Mouse (Mus musculus) ovary, adult 18-20 months (tissue): ENCODE measurements around the gene Rbmxl1.
"Not testable (repeated sequence)": the region's sequence is repeated elsewhere in the genome, so short reads cannot be mapped to it uniquely, and the experiment has no call there.

Source experiments
- DNase-seq: peaks from one replicate; pipeline ENCODE4 v3.0.0; 2022; ENCODE audit warnings: low spot score, mixed read lengths

Gene Rbmxl1

DNA sequence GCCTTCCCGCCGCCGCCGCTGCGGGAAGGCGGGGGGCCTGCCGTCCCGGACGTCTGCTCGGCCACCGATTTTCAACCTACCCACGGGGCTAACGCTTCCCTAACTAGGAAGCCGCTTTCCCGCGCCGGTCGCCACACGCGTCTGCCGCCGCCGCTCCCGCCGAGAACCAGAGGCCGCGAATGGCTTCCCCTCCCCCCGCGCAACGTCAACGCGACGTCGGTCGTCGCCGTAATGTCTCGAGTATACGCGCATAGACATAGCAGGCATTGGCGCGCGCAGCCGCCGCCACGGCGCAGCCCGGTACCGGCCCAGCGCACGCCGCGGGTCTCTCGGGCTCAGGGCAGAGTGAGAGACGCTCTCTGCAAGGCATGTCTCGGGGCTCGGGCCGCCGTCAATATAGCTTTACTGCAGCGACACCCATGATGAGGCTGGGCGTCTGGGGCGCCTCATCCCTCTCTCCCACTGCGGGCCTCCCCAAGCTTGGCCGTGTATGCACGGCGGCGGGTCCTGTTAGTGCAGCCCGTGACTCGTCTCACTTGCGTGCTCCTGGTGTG lies at the start of gene Rbmxl1:
Rbmxl1 (minus strand) TSS at position 180 of the 554 bp plus-strand sequence.
- DNase-seq, result peak; percentile 71

DNA sequence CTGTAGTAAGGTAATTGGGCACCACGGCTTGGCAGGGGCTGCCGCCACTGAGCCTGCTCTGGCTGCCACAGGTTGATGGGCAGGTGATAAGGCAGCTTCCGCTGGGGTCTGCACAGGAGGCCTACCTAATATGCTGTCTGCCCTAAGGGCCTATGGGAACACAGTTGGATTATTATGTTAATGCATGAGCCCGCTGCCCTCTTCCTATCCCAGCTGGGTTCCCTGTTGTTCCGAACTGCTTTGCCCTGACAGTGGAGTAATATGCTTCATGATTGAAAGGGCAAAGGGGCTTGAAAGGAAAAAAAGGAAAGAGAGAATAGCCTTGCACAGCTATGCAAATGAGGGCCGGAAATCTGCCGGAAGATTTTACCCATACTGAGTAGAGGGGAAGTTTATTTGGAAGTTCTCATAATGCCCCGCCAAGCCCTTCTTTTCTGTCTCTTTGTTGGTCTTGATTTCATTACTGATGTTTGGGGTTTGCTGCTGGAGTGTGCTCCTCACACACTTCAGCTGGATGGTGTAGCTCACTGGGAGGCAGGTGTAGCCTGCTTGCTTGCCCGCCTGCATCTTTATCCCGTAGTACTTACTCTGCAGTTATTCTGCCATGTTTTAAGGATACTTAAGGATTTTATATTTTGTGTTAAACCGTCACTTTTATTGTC lies 48.2 kb upstream of the Rbmxl1 start:
- no peak for DNase-seq

DNA sequence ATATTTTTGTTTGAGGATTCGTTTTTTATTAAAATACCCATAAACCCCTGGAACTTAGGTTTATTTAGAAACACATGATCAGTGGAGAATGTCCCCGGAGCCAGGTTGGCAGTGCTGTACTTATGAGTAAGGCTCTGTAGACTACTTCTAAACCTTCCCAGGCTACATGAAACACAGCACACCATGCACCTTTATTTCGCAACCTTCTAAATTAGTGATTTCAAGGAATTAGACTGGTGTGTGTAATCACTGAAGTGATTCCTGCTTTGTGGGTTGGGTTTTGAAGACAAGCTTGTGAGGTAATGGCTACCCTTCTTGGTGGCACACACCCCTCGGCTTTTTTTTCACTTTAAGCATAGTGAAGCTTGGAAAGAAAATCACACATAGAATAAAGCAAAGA lies 47.1 kb upstream of the Rbmxl1 start:
- no peak for DNase-seq

DNA sequence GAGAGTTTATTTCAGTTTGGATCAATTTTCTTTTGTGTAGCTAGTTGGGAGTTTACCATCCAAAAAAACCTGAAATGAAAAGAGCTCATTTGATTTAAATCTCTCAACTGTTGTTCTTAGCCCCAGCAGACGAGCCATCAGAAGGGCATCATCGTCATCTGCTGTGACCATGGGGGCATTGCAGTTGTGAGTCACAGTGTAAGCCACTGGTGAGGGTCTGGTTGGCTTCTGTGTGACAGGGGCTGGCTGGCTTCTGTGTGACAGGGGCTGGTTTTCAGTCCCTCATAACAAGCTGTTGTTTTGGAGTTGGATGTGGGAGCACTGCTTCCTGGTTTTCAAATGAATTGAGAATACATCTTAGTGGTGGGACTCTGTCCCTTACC lies 42.0 kb upstream of the Rbmxl1 start:
- DNase-seq, result no peak

DNA sequence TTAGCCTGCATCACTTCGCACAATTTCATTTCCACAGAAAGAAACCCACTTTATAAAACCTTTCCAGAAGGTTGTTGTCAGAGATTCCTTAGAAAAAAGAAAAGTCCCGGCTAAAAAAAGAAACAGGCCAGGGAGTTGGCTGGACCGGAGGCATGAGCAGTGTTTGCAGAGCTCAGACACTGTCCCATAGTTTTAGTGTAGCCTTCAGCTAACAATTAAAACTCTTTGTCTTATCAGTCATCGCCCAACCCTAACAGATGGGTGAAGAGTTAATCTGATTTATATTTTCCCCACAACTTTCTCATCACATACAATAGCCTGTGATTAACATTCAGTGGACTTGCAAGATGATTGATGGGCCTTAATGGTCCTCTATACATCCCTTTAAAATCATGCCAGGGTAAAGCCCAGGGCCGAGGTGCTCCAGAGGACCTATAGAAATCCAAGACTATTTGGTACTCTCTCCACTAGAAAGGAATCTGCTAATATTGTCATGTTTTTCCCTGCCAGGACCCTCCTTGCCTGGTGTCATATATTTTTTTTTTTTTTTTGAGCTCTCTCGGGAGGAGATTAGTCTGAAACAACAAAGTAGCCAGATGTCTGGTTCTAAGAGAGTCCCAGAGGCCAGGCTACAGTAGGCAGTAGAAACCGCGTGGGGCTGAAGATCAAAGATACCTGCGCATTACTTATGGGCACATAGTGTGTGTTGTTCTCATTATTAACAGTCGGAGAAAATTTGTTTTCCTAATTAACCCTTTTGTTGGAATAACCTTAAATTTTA lies 41.5 kb upstream of the Rbmxl1 start:
- DNase-seq, result no peak

DNA sequence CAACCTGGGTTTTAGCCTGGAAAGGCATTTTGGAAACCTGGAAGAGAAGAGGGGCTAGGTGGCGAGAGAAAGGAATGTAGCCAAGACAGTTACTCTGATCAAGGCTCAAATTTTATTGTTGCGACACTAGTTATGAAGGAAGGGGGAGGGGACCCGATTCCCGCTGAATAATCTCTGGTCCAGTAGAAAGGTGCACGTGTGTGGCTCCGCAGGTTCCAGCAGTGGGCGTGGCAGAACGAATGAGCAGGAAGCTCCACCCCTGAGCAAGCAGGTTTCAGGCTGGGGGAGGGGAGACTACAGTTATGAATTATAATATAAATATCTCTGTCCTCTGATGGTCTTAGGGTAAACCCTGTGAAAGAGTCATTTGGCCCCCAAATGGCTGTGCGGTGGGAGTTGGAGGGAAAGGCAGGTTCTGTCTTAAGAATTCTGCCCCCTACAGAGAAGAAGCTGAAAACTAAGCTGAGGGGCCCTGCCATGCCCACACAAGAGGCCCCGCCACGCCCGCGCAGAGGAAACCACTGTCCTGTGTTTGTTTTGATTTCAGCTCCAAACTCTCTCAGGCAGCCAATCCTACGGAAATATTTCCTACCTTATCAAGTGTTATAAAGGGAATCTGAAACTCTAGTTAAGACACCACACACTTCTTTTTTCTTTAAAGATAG lies 36.6 kb upstream of the Rbmxl1 start:
- DNase-seq, result not testable (repeated sequence)

DNA sequence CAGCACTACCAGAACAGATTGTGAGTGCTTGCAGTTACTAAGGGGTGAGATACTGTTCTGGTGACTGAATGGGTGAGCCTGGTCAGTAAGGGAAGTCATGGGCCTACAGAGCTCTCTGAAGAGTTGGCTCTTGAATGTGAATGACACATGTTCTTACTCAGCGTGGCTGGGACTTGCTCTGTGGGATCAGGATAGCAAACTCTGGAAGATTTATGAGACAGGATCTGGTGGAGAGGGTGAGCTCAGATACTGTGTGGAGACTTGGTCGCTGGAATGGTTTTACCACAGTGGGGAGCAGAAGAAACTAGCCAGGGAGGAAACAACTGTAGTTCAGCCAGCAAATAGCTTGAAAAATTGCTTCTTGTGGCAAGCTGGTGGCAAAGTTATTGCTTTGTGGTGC lies 35.8 kb upstream of the Rbmxl1 start:
- no peak for DNase-seq

DNA sequence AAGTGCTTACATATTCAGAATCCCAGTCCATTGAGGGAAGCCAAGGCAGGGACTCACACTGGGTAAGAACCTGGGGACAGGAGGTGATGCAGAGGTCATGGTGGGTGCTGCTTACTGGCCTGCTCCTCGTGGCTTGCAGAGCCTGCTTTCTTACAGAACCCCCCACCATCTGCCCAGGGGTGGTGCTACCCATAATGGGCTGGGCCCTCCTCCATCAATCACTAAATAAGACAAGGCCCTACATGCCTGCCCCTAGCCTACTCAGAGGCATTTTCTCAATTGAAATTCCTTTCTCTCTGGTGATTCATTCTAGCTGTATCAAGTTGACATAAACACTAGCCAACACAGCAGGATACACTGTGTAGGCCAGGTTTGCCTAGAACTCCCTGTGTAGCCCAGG lies 34.9 kb upstream of the Rbmxl1 start:
- no peak for DNase-seq

DNA sequence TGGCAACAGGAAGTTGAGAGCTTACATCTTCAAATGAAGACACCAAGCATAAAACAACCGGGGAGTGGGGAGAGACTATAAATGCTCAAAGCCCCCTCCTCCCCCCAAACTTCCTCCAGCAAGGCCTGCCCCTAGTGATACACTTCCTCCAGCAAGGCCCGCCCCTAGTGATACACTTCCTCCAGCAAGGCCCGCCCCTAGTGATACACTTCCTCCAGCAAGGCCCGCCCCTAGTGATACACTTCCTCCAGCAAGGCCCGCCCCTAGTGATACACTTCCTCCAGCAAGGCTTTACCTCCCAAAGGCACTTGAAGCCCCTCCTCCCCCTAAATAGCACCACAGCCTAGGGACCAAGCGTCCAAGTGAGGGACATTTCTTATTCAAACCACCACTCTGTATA lies 34.0 kb upstream of the Rbmxl1 start:
- not testable (repeated sequence) for DNase-seq

DNA sequence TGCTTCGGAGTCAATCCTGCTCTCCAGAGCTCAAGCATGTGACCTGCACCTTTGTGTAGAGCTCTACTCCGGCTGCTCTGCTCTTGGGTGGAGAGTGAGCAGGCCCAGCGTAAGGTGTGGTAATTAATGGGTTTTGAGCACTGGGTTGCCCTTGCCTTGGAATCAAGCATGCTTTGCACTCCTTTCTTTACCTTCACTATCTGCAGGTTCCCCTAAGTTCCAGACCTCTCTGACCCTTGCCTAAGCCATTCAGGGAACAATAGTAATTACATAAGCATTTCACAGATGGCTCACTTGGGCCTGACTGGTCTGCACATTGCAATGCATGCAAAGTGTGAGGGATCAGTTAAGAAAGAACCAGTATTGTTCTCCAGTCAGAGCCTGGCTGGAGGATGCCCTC lies 29.1 kb upstream of the Rbmxl1 start:
- DNase-seq, result no peak

DNA sequence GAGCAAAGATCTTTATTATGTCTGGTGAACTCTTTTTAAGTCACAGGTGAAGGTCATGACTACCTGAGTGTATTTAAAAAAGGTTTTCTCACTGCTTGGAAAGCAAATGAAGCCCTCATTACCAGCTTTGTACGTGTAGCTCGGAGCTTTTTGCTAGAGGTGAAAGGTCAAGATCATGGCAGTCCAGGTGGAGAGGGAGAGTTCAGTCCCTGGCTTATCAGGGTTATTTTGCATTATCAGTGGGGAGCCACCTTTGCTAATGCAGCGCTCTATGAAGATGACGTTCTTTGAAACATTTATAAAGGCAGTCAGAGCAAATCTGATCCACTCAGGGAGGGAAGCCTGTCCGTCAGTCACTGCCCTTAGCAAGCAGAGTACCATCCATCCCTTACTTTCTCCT lies 28.0 kb upstream of the Rbmxl1 start:
- DNase-seq, result no peak

DNA sequence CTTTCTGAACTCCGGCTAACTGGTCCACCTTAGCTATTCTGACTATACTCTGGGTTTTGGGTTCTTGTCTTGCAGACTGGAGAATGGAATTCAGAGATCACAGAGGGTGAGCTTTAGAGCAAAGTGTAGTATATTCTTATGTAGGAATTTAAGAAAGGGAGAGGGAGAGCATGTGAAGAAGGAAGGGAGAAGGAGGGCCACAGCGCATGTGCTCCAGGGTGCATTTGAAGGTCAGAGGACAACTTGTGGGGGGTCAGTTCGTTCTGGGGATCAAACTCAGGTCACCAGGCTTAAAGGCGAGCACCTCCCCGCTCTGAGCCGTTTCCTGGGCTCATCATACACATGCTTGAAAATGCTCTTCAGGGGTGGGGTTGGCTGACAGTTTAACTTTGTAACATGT lies 25.3 kb upstream of the Rbmxl1 start:
- DNase-seq, result no peak

DNA sequence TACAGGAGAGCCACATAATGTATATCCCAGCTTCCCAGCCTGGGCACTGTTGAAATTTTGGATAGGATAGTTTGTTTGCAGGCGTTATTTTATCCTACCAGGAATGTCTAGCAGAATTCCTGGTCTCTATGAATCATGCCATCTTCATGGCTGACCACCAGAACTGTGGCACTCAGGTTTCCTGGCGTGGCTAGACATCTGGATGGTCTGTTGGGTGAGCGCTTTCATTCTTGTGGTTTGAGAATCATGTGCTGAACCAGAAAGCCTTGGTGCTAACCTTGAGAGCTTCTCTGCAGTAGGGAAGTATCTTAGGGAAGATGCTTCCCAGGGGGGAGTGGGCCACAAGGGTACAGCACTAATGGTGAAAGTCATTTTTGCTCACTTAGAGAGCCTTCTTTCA lies 6.4 kb upstream of the Rbmxl1 start:
- no peak for DNase-seq

DNA sequence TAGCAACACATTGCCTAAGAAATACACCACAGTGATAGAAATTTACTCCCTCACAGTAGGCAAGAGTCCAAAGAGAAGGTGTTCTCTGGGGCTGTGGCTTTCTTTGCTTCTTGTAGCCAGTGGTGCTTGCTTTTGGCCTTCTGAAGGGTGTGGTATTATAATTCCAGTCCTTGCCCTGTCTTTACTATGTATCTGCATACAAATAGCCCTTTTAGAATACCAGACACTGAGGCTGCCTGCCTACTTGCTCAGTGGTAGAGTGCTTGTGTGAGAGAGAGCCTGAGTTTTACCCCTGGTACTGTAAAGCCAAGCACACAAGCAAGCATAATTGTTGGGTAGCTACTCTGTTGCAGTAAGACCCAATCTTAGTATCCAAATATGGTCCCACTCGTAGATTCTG lies 6.0 kb upstream of the Rbmxl1 start:
- no peak for DNase-seq

DNA sequence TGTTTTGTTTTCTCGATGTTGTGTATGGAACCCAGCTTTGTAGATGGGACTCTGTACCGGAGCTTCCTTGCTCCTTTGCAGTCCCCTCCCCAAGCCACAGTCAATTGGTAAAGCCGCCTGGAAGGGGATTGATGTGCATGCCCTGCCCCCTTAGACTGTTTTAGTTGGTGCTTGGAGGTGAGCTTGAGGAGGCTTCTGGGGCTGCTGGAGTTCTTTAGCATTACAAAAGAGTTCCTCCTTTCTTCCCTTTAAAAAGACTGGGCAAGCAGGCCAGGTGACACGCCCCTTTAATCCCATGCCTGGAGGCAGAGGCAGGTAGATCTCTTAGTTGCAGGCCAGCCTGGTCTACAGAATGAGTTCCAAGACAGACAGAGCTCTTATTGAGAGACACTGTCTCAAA lies 4.4 kb upstream of the Rbmxl1 start:
- no peak for DNase-seq

DNA sequence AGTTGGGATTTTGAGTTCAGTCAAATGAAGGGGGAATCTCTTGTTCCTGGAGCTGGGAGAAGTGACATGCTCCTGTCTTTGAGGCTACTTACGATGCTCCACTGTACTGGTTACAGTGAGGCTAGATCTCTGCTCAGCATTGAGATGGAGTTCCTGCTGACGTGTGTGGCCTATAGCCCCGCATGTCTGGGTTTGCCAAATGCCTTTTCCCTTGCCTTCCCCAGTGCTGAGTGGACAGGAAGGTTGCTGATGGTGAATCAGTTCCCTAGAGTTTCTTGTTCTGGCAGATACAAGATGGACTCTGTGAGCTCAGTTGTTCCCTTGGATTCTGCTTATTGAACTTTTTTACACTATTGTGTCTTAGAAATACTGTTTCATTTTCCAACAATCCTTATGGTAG lies 2.2 kb upstream of the Rbmxl1 start:
- DNase-seq, result no peak

DNA sequence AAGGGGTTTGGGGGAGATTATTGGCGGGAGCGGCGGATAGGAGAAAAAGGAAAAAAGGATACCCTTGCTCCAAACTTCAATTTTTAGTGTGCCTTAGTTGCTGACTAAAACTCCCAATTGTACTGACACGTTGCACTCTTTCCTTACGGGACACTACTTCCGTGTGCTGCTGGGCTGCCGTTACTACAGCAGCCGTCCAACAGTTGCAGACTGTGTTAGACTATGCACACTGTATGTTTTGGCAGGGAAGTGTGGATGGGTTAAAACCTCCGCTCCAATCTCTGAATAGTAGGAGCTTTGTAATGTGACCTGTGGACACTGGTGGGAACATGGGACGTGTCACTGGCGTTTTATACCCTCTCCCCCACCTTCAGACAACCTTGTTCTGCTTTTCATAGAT lies 1.4 kb upstream of the Rbmxl1 start:
- no peak for DNase-seq

DNA sequence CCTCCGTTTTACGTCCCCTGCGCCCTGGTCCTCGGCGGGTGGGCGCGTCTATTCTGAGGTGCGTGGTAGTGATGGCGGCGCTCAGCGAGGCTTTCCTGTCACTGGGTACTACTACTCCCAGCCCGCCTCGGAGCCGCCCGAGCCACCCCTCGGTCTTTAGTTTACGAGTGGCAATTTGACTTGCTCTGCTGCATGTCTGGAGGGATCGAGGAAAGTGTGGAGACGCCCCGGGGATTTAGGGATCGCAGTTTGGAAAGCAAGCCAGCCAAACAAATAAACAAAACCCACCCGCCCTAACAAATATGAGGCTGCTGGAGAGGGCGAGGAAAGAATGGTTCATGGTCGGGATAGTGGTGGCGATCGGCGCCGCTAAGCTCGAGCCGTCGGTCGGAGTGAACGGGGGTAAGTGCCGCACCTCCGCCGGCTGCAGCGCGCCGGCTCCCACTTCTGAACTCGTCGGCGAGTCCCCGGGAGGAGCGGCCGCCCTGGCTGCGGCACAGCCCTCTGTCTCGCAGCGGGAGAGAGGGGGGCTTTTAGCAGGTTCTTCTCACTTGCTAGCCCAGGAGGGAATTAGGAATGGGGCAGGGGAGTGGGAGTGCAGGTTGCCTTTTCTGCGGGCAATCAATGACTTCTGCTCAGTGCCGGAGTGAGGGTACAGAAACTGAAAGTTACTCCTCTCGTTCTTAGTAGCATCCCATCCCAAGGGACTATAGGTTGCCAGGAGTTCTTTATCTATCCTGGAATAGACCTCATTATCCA lies 754 bp upstream of the Rbmxl1 start, which contains the start of gene Slc10a7:
Slc10a7 (plus strand) TSS at position 74 of the 759 bp plus-strand sequence.
- peak; percentile 68 for DNase-seq

DNA sequence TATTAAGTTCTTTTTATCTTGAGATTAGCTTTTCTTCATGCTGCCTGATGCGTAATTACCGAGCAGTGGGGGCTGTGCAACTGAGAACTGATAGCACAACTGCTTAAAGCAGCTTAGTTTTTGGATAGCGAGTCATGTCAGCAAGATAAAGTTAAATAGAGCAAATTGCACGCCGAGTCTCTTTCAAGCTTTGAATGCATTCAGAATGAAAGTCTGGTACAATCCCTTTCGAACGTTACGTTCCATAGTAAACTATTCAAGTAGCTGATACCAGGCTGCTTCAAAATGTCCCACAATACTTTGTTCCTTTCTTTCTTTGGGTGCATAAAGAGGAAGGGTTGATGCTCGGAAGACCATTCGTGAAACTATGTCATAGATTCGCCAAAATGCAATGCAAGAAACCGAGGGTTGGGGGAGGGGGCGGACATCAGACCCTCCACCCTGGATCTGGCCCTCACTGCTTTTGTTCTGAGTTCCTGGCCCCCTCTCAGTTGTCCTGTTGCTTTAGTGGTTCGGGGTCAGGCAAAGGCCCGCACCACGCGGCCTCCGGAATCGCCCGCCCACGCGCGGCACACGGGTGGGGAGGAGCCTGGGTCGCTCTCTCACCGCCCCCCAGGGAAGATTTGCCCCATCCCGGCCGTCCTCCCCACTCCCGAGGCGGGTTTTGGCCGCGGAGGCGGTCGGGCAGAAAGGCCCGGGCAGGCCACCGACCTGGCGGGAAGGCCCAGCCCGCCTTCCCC lies 549 bp downstream of the Rbmxl1 start:
- peak; percentile 29 for DNase-seq

DNA sequence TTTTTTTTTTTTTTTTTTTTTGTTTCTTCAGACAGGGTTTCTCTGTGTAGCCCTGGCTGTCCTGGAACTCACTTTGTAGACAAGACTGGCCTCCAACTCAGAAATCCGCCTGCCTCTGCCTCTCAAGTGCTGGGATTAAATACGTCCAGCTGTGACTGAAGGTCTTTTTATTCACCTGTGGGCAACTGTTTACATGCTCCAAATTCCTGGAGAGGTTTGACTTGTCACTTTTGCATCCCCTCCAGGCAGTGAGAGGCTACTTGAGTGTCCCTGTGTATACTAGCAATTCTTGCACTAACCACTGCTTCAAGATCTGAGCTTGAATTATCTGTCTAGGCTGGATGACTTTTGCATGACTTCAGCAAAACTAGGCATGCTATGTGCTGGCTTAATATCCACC lies 6.0 kb downstream of the Rbmxl1 start:
- no peak for DNase-seq

DNA sequence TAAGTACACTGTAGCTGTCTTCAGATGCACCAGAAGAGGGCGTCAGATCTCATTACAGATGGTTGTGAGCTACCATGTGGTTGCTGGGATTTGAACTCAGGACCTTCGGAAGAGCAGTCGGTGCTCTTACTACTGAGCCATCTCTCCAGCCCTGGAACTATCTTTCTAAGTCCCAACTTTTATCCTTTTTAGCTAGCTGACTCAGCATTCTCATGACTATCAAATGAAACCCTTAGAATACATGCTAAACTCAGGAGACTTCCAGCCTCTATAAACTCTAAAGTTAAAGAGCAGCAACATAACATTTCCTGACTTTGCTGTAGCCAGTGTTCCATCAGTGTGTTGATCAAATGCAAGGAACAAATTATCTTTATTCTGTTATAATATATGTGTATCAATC lies 12.4 kb downstream of the Rbmxl1 start:
- not testable (repeated sequence) for DNase-seq
